Mouse (Mus musculus) cortical plate, adult 2 months (tissue): Measurements from ENCODE around the gene Yju2.

ENCODE experiments used
- CTCF ChIP-seq: fragments of 200-500 bp; IDR thresholded peaks from 2 replicates; pipeline ENCODE4 v1.5.1; 2011; ENCODE audit warnings: mild to moderate bottlenecking, control low read depth, low read length; ENCODE audit not compliant: insufficient read depth; ENCODE audit errors: extremely low read depth
- POLR2A ChIP-seq: fragments of 200-500 bp; IDR thresholded peaks from 2 replicates; pipeline ENCODE4 v1.6.1; 2011; ENCODE audit warnings: mild to moderate bottlenecking, low read length, control low read depth; ENCODE audit not compliant: insufficient read depth; ENCODE audit errors: extremely low read depth

- no peak for TF ChIP-seq POLR2A
- no peak for TF ChIP-seq CTCF
These were observed 5.6 kb downstream of the Yju2 start for GRCm38 (mm10) chr17:55964496-55964895.
